Mouse (Mus musculus) C2C12 (cell line): ENCODE measurements at regions not wholly inside any gene's neighbourhood (a gene's known extent, or its start where the extent isn't known, plus 50 kb on each side); places are given as distances from the start of the nearest gene placed in this dataset.

Experiments
- H3K27me3 ChIP-seq: one replicate; pipeline ENCODE4 v1.6.1; 2011; ENCODE audit not compliant: control insufficient read depth, insufficient read depth, insufficient read length
- H3K36me3 ChIP-seq: one replicate; pipeline ENCODE4 v1.6.1; 2011; ENCODE audit not compliant: control insufficient read depth, insufficient read depth
- H3K4me3 ChIP-seq: one replicate; pipeline ENCODE4 v1.5.1; 2011; ENCODE audit warnings: mild to moderate bottlenecking, control low read depth; ENCODE audit not compliant: poor library complexity, insufficient read depth, severe bottlenecking
- H3K79me2 ChIP-seq: one replicate; pipeline ENCODE4 v1.6.1; 2011; ENCODE audit not compliant: control insufficient read depth, insufficient read depth
- H3K79me3 ChIP-seq: one replicate; pipeline ENCODE4 v1.6.1; 2011; ENCODE audit warnings: low read depth, control low read depth
- H3ac ChIP-seq: one replicate; pipeline ENCODE3; 2011; ENCODE audit warnings: low read depth; ENCODE audit not compliant: control insufficient read depth, insufficient read length
- CEBPB ChIP-seq: IDR thresholded peaks from one replicate; pipeline ENCODE4 v1.6.1; 2011; ENCODE audit warnings: low read depth, mild to moderate bottlenecking, control low read depth, moderate library complexity
- CTCF ChIP-seq: IDR thresholded peaks from one replicate; pipeline ENCODE4 v1.5.1; 2011; ENCODE audit not compliant: control insufficient read depth, insufficient read depth, insufficient read length
- FOSL1 ChIP-seq: IDR thresholded peaks from one replicate; pipeline ENCODE4 v1.8.0; 2011; ENCODE audit warnings: mild to moderate bottlenecking, low read length; ENCODE audit not compliant: poor library complexity, insufficient read depth, severe bottlenecking
- MAX ChIP-seq: IDR thresholded peaks from one replicate; pipeline ENCODE4 v1.6.1; 2011; ENCODE audit warnings: mild to moderate bottlenecking, control low read depth
- MYOD1 ChIP-seq: IDR thresholded peaks from one replicate; pipeline ENCODE4 v1.6.1; 2011; ENCODE audit warnings: low read depth; ENCODE audit not compliant: control insufficient read depth, insufficient read length
- MYOG ChIP-seq: IDR thresholded peaks from one replicate; pipeline ENCODE4 v1.6.1; 2011; ENCODE audit not compliant: control insufficient read depth, insufficient read length; ENCODE audit errors: extremely low read depth
- USF1 ChIP-seq: IDR thresholded peaks from one replicate; pipeline ENCODE4 v1.6.1; 2011; ENCODE audit warnings: low read depth, mild to moderate bottlenecking, control low read depth, moderate library complexity

DNA sequence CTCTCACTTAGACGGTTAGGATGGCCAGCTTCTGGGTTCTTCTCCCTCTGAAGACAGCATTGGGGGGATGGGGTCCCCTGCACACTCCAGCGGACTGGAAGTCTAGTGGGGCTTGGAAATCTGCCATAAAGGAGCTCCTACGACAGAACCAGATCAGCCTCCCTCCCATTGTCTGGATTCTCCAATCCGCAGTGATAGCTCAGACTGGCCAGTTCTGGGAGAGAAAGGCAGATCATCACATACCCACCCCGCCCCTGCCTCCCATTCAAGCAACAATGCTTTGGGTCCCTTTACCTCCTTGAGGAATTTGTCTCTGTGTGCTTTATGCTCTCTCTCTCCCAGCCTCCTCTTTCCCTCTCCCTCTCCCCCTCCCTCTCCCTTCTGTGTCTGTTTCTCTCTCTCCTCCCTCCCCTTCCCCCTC is 292.5 kb downstream of the Pdcd6ip start:
- Histone ChIP-seq H3K27me3 (no peaks in the 10 kb centered on the region), H3K79me3 (no peaks in the 10 kb centered on the region), H3K4me3 (no peak overlapping the region), H3ac (no peak overlapping the region), H3K36me3 (no peaks in the 10 kb centered on the region), H3K79me2 (no peaks in the 10 kb centered on the region)
- TF ChIP-seq CTCF = no peak
- TF ChIP-seq MYOD1 = no peak
- no peak for TF ChIP-seq MYOG

- H3K4me3 ChIP-seq = no peak overlapping the region
- no peak for TF ChIP-seq FOSL1
- TF ChIP-seq CEBPB = no peak
- no peak for TF ChIP-seq CTCF
- no peak for TF ChIP-seq USF1
- TF ChIP-seq MYOD1 = no peak
- no peak for TF ChIP-seq MYOG
- TF ChIP-seq MAX = no peak
- no peaks in the 10 kb centered on the region for H3K79me3 ChIP-seq
These were observed 293.4 kb downstream of the Pdcd6ip start for GRCm38 (mm10) chr9:113414690-113415089.

GRCm38 (mm10) chr9:113413851-113414250 is 294.2 kb downstream of the Pdcd6ip start:
- Histone ChIP-seq H3ac (no peak overlapping the region), H3K27me3 (no peaks in the 10 kb centered on the region), H3K79me2 (no peaks in the 10 kb centered on the region), H3K79me3 (no peaks in the 10 kb centered on the region), H3K36me3 (no peaks in the 10 kb centered on the region), H3K4me3 (no peak overlapping the region)
- TF ChIP-seq CTCF = no peak
- TF ChIP-seq USF1 = no peak
- no peak for TF ChIP-seq CEBPB

More at GRCm38 (mm10) chr9:113414690-113415089, 293.4 kb downstream of the Pdcd6ip start:
- no peaks in the 10 kb centered on the region for H3K27me3 ChIP-seq
- H3ac ChIP-seq = no peak overlapping the region
- H3K36me3 ChIP-seq = no peaks in the 10 kb centered on the region
- no peaks in the 10 kb centered on the region for H3K79me2 ChIP-seq

- no peak overlapping the region for H3K4me3 ChIP-seq
- TF ChIP-seq MYOG (no peak), MYOD1 (no peak), CEBPB (no peak), FOSL1 (no peak)
These were observed 296.4 kb downstream of the Pdcd6ip start for GRCm38 (mm10) chr9:113411638-113412037.

GRCm38 (mm10) chr9:113408521-113408920 is 299.5 kb downstream of the Pdcd6ip start:
- no peaks in the 10 kb centered on the region for H3K79me3 ChIP-seq
- no peak overlapping the region for H3K4me3 ChIP-seq
- TF ChIP-seq CEBPB = no peak
- TF ChIP-seq CTCF = no peak
- TF ChIP-seq MAX = no peak
- TF ChIP-seq MYOG = no peak
- no peak for TF ChIP-seq MYOD1
- TF ChIP-seq USF1 = no peak
- TF ChIP-seq FOSL1 = no peak

More at GRCm38 (mm10) chr9:113411638-113412037, 296.4 kb downstream of the Pdcd6ip start:
- no peaks in the 10 kb centered on the region for H3K79me3 ChIP-seq
- H3K27me3 ChIP-seq = no peaks in the 10 kb centered on the region
- H3K79me2 ChIP-seq = no peaks in the 10 kb centered on the region
- no peak overlapping the region for H3ac ChIP-seq
- H3K36me3 ChIP-seq = no peaks in the 10 kb centered on the region

DNA sequence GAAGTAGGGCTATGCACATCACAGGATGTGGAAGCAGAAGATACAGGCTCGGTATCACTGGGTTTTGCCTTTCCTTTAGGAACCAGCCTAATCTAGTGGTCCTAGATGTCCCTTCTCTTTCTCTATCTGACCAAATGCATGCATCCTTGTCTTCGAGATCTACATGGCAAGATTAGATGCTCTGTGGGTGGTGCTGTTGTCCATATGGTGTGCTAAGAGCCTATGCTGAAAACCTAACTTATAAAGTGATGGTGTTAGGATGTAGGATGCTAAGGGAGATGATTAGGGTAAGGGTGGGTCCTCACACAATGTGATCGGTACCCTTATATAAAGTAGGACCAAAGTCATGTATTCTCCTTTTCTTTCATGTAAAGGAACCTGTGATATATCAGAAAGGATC is 313.7 kb downstream of the Pdcd6ip start:
- Histone ChIP-seq H3K79me3 (no peaks in the 10 kb centered on the region), H3K79me2 (no peaks in the 10 kb centered on the region), H3ac (no peak overlapping the region), H3K27me3 (no peaks in the 10 kb centered on the region), H3K4me3 (no peak overlapping the region), H3K36me3 (no peaks in the 10 kb centered on the region)
- TF ChIP-seq CEBPB (no peak), CTCF (no peak), MAX (no peak), FOSL1 (no peak), MYOG (no peak), USF1 (no peak), MYOD1 (no peak)

More at GRCm38 (mm10) chr9:113408521-113408920, 299.5 kb downstream of the Pdcd6ip start:
- no peaks in the 10 kb centered on the region for H3K27me3 ChIP-seq
- no peaks in the 10 kb centered on the region for H3K79me2 ChIP-seq
- H3K36me3 ChIP-seq = no peaks in the 10 kb centered on the region
- H3ac ChIP-seq = no peak overlapping the region
